Mouse (Mus musculus): ENCODE results near the gene Grip2. TPM values are rescaled to one million over a fixed set of nuclear protein-coding genes. Genes with fewer than 3 reads are reported as not detected.

Gene Grip2
- polyA plus RNA-seq, 2 experiments = 2.8 to 5.9 TPM

- Histone ChIP-seq H3K9ac (ENCODE audit: low read depth, low read length, severe bottlenecking) (no peak overlapping the region), H3K4me1 (ENCODE audit: control insufficient read depth, insufficient read depth, low read length) (peaks cover 23% of the 10 kb centered on the region), H3K36me3 (ENCODE audit: control insufficient read depth, insufficient read depth, low read length) (peaks cover 19% of the 10 kb centered on the region), H3K9me3 (ENCODE audit: control insufficient read depth, low read length) (no peaks in the 10 kb centered on the region), H3K27ac (replicated peaks; ENCODE audit: low read depth, low read length) (no peak overlapping the region), H3K4me3 (replicated peaks; ENCODE audit: low read length) (no peak overlapping the region), H3K27me3 (ENCODE audit: control insufficient read depth, insufficient read depth, low read length) (no peaks in the 10 kb centered on the region), H3K4me2 (replicated peaks; ENCODE audit: low read depth, low read length, severe bottlenecking) (no peak overlapping the region)
- no peak for TF ChIP-seq POLR2A (IDR thresholded peaks at IDR 0.05; ENCODE audit: borderline replicate concordance, extremely low read depth, insufficient read depth, insufficient read length)
- ATAC-seq (ENCODE audit: low FRiP score, low read depth) (no peak), DNase-seq (ENCODE audit: low spot score) (no peak)
- 86% methylated on average over 2 of the region's 2 CpGs for WGBS
Measured at GRCm38 (mm10) chr6:91718067-91718466, 109.0 kb downstream of the Grip2 start.

DNA sequence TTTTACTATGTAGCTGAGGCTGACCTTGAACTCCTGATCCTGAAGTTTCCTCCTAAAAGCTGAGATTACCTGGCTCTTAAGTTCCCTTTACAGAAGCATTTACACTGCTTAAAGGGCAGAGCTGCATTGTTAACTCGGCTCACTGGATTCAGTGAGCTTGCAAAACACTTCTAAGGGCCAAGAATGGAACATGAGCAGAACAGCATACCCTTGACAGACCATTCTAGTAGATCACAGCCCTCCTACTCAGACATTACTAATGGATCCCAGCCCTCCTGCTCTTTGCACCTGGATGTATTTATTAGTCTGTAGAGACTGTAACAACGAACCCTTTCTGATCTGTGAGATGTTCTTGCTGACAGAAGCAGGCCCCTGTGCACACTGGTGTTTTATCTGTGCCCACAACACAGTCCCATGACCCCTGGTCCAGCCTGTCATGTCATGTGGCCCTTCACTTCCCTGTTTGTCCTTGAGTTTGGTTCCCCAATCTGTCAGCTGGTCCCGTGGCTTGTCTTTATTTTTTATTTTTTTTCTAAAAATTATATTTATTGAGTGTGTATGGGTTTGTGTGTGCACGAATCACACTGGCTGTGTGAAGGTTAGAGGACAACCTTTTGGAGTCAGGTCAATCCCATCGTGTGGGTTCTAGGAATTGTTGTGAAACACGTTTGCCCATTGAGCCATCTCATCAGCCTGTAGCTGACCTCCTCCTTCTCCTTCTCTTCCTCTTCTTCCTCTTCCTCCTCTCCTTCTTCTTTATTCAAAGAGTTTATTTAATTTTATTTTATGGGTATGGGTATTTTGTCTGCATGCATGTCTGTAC lies 110.9 kb downstream of the Grip2 start:
- Histone ChIP-seq H3K9me3 (ENCODE audit: control insufficient read depth, low read length) (no peaks in the 10 kb centered on the region), H3K4me2 (replicated peaks; ENCODE audit: low read depth, low read length, severe bottlenecking) (no peak overlapping the region), H3K9ac (ENCODE audit: low read depth, low read length, severe bottlenecking) (no peak overlapping the region), H3K4me3 (replicated peaks; ENCODE audit: low read length) (no peak overlapping the region), H3K4me1 (ENCODE audit: control insufficient read depth, insufficient read depth, low read length) (peaks cover 26% of the 10 kb centered on the region), H3K27ac (replicated peaks; ENCODE audit: low read depth, low read length) (0 out of 2 replicates have a peak overlapping the region, but pooled peaks have one; percentile 14), H3K27me3 (ENCODE audit: control insufficient read depth, insufficient read depth, low read length) (no peaks in the 10 kb centered on the region), H3K36me3 (ENCODE audit: control insufficient read depth, insufficient read depth, low read length) (peaks cover 9% of the 10 kb centered on the region; the same call in 1 of the 2 replicates)
- DNase-seq (ENCODE audit: low spot score) (no peak), ATAC-seq (ENCODE audit: low FRiP score, low read depth) (no peak)
- no peak for TF ChIP-seq POLR2A (IDR thresholded peaks at IDR 0.05; ENCODE audit: borderline replicate concordance, extremely low read depth, insufficient read depth, insufficient read length)
- WGBS = 64% methylated on average over 6 of the region's 6 CpGs

DNA sequence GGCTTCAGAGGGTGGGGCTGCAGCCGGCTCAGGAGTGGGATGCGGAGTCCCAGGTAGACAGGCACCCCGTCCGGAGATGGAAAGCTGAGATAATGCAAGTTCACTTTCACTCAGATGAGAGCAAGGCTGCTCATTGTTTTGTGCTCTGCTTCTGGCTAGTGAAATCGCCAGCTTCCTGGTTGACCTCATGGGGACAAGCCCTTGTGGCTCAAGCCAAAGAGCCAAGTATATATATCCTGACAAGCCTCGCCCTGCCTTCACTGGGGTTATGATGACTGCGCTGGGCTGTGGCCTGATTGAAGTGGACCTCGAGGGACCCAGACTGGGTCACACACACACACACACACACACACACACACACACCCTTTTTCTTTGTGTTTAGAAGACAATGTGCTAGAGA lies 112.0 kb downstream of the Grip2 start:
- Histone ChIP-seq H3K4me1 (ENCODE audit: control insufficient read depth, insufficient read depth, low read length) (peaks cover 17% of the 10 kb centered on the region), H3K27ac (replicated peaks; ENCODE audit: low read depth, low read length) (no peak overlapping the region), H3K36me3 (ENCODE audit: control insufficient read depth, insufficient read depth, low read length) (peaks cover 9% of the 10 kb centered on the region; the same call in 1 of the 2 replicates), H3K9me3 (ENCODE audit: control insufficient read depth, low read length) (no peaks in the 10 kb centered on the region), H3K4me3 (replicated peaks; ENCODE audit: low read length) (no peak overlapping the region), H3K27me3 (ENCODE audit: control insufficient read depth, insufficient read depth, low read length) (no peaks in the 10 kb centered on the region), H3K9ac (ENCODE audit: low read depth, low read length, severe bottlenecking) (no peak overlapping the region), H3K4me2 (replicated peaks; ENCODE audit: low read depth, low read length, severe bottlenecking) (no peak overlapping the region)
- TF ChIP-seq POLR2A (IDR thresholded peaks at IDR 0.05; ENCODE audit: borderline replicate concordance, extremely low read depth, insufficient read depth, insufficient read length) = no peak
- 91% methylated on average over 8 of the region's 8 CpGs for WGBS
- ATAC-seq (ENCODE audit: low FRiP score, low read depth) = no peak
- no peak for DNase-seq (ENCODE audit: low spot score)

- peaks cover 7% of the 10 kb centered on the region for H3K4me1 ChIP-seq (ENCODE audit: control insufficient read depth, insufficient read depth, low read length)
- H3K36me3 ChIP-seq (ENCODE audit: control insufficient read depth, insufficient read depth, low read length) = peaks cover 14% of the 10 kb centered on the region; the same call in 1 of the 2 replicates
- H3K9me3 ChIP-seq (ENCODE audit: control insufficient read depth, low read length) = no peaks in the 10 kb centered on the region
- TF ChIP-seq POLR2A (IDR thresholded peaks at IDR 0.05; ENCODE audit: borderline replicate concordance, extremely low read depth, insufficient read depth, insufficient read length) = no peak
- H3K27me3 ChIP-seq (ENCODE audit: control insufficient read depth, insufficient read depth, low read length) = no peaks in the 10 kb centered on the region
- no peak for ATAC-seq (ENCODE audit: low FRiP score, low read depth)
- no peak overlapping the region for H3K9ac ChIP-seq (ENCODE audit: low read depth, low read length, severe bottlenecking)
- 8% methylated on average over 5 of the region's 5 CpGs for WGBS
- H3K27ac ChIP-seq (replicated peaks; ENCODE audit: low read depth, low read length) = no peak overlapping the region; the same call in 1 of the 2 replicates
- H3K4me2 ChIP-seq (replicated peaks; ENCODE audit: low read depth, low read length, severe bottlenecking) = no peak overlapping the region
- no peak for DNase-seq (ENCODE audit: low spot score)
- no peak overlapping the region for H3K4me3 ChIP-seq (replicated peaks; ENCODE audit: low read length)
Measured at GRCm38 (mm10) chr6:91713370-91713896, 113.6 kb downstream of the Grip2 start.

DNA sequence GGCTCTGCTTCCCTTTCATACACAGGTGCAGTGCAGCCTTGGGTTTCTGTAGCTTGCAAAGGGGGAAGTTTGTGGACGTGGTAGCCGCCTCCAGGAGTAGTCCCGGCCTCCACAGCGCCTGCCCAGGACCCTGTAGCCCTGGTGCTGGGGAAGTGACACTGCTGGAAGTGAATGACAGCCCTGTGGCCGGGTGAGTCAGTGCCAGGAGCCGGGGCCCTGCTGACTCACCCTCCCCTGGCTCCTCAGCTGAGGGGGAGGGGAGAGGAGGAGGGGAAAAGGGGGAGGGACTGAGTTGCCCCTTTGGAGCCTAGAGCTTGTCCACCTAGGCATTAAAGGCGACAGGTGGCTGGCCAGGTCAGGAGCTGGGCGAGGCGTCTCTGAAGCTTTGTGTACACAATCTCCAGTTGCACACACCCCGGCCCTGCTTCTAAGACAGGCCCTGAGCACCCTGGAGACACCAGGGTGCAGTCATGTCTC lies 114.2 kb downstream of the Grip2 start:
- DNase-seq (ENCODE audit: low spot score) (peak; percentile 6), ATAC-seq (ENCODE audit: low FRiP score, low read depth) (peak; percentile 45; the same call in 1 of the 2 replicates)
- Histone ChIP-seq H3K36me3 (ENCODE audit: control insufficient read depth, insufficient read depth, low read length) (peaks cover 14% of the 10 kb centered on the region; the same call in 1 of the 2 replicates), H3K4me2 (replicated peaks; ENCODE audit: low read depth, low read length, severe bottlenecking) (no peak overlapping the region), H3K9ac (ENCODE audit: low read depth, low read length, severe bottlenecking) (no peak overlapping the region), H3K4me1 (ENCODE audit: control insufficient read depth, insufficient read depth, low read length) (peaks cover 7% of the 10 kb centered on the region), H3K9me3 (ENCODE audit: control insufficient read depth, low read length) (no peaks in the 10 kb centered on the region), H3K4me3 (replicated peaks; ENCODE audit: low read length) (no peak overlapping the region), H3K27ac (replicated peaks; ENCODE audit: low read depth, low read length) (no peak overlapping the region; the same call in 1 of the 2 replicates), H3K27me3 (ENCODE audit: control insufficient read depth, insufficient read depth, low read length) (no peaks in the 10 kb centered on the region)
- TF ChIP-seq POLR2A (IDR thresholded peaks at IDR 0.05; ENCODE audit: borderline replicate concordance, extremely low read depth, insufficient read depth, insufficient read length) = no peak
- 14% methylated on average over 10 of the region's 10 CpGs for WGBS
